Mouse (Mus musculus): ENCODE data around the gene Usp16. TPM values are rescaled to one million over a fixed set of nuclear protein-coding genes. Genes with fewer than 3 reads are reported as not detected.

Gene Usp16
- total and polyA plus RNA-seq, 2 experiments = 9.0 to 47.7 TPM

GRCm38 (mm10) chr16:87497171-87497570, 42.7 kb downstream of the Usp16 start:
- H3K27me3 ChIP-seq (ENCODE audit: control insufficient read depth, insufficient read depth, low read length) = no peaks in the 10 kb centered on the region
- H3K79me2 ChIP-seq (ENCODE audit: control insufficient read depth, insufficient read depth, low read length) = peaks cover 14% of the 10 kb centered on the region; the same call in 1 of the 2 replicates
- H3K4me3 ChIP-seq (ENCODE audit: insufficient read depth, low read depth, low read length) = no peak overlapping the region
- no peak for DNase-seq (ENCODE audit: extremely low read depth, low read depth, low spot score)
- H3K36me3 ChIP-seq (ENCODE audit: control insufficient read depth, insufficient read depth, low read length) = peaks cover 13% of the 10 kb centered on the region
- H3K9ac ChIP-seq (ENCODE audit: low read depth, low read length) = no peak overlapping the region
- H3K4me1 ChIP-seq (ENCODE audit: control insufficient read depth, insufficient read depth, low read length) = peaks cover 10% of the 10 kb centered on the region; the same call in 1 of the 2 replicates
- TF ChIP-seq CTCF (IDR thresholded peaks at IDR 0.05; ENCODE audit: low read depth, low read length) = no peak
- no peak for TF ChIP-seq POLR2A (IDR thresholded peaks at IDR 0.05; ENCODE audit: extremely low read depth, insufficient read depth, low read length)
- 86% methylated on average over 6 of the region's 6 CpGs for WGBS
- H3K27ac ChIP-seq (replicated peaks; ENCODE audit: insufficient read depth, low read depth, low read length) = no peak overlapping the region

- 94% methylated on average over 6 of the region's 6 CpGs for WGBS
- Histone ChIP-seq H3K4me1 (ENCODE audit: control insufficient read depth, insufficient read depth, low read length) (peaks cover 5% of the 10 kb centered on the region; the same call in 1 of the 2 replicates), H3K9ac (ENCODE audit: low read depth, low read length) (no peak overlapping the region), H3K36me3 (ENCODE audit: control insufficient read depth, insufficient read depth, low read length) (no peaks in the 10 kb centered on the region), H3K79me2 (ENCODE audit: control insufficient read depth, insufficient read depth, low read length) (peaks cover 7% of the 10 kb centered on the region; the same call in 1 of the 2 replicates), H3K27me3 (ENCODE audit: control insufficient read depth, insufficient read depth, low read length) (no peaks in the 10 kb centered on the region), H3K4me3 (ENCODE audit: insufficient read depth, low read depth, low read length) (no peak overlapping the region), H3K27ac (replicated peaks; ENCODE audit: insufficient read depth, low read depth, low read length) (no peak overlapping the region)
- DNase-seq (ENCODE audit: extremely low read depth, low read depth, low spot score) = no peak
- TF ChIP-seq CTCF (IDR thresholded peaks at IDR 0.05; ENCODE audit: low read depth, low read length) (no peak), POLR2A (IDR thresholded peaks at IDR 0.05; ENCODE audit: extremely low read depth, insufficient read depth, low read length) (no peak)
These were observed 45.1 kb downstream of the Usp16 start for GRCm38 (mm10) chr16:87499556-87499955.

GRCm38 (mm10) chr16:87501304-87502078, 47.0 kb downstream of the Usp16 start:
- 61% methylated on average over 13 of the region's 13 CpGs for WGBS
- no peak for DNase-seq (ENCODE audit: extremely low read depth, low read depth, low spot score)

GRCm38 (mm10) chr16:87511706-87512105, 57.2 kb downstream of the Usp16 start:
- no peak for DNase-seq (ENCODE audit: extremely low read depth, low read depth, low spot score)
- TF ChIP-seq CTCF (IDR thresholded peaks at IDR 0.05; ENCODE audit: low read depth, low read length) (no peak), POLR2A (IDR thresholded peaks at IDR 0.05; ENCODE audit: extremely low read depth, insufficient read depth, low read length) (no peak)
- H3K79me2 ChIP-seq (ENCODE audit: control insufficient read depth, insufficient read depth, low read length) = no peaks in the 10 kb centered on the region
- H3K36me3 ChIP-seq (ENCODE audit: control insufficient read depth, insufficient read depth, low read length) = no peaks in the 10 kb centered on the region
- H3K27me3 ChIP-seq (ENCODE audit: control insufficient read depth, insufficient read depth, low read length) = no peaks in the 10 kb centered on the region
- WGBS = 83% methylated on average over 5 of the region's 5 CpGs
- no peak overlapping the region for H3K9ac ChIP-seq (ENCODE audit: low read depth, low read length)
- H3K4me3 ChIP-seq (ENCODE audit: insufficient read depth, low read depth, low read length) = no peak overlapping the region
- H3K27ac ChIP-seq (replicated peaks; ENCODE audit: insufficient read depth, low read depth, low read length) = no peak overlapping the region
- no peaks in the 10 kb centered on the region for H3K4me1 ChIP-seq (ENCODE audit: control insufficient read depth, insufficient read depth, low read length)

More at GRCm38 (mm10) chr16:87501304-87502078, 47.0 kb downstream of the Usp16 start:
- H3K79me2 ChIP-seq (ENCODE audit: control insufficient read depth, insufficient read depth, low read length) = no peaks in the 10 kb centered on the region
- no peaks in the 10 kb centered on the region for H3K36me3 ChIP-seq (ENCODE audit: control insufficient read depth, insufficient read depth, low read length)
- TF ChIP-seq CTCF (IDR thresholded peaks at IDR 0.05; ENCODE audit: low read depth, low read length) (no peak), POLR2A (IDR thresholded peaks at IDR 0.05; ENCODE audit: extremely low read depth, insufficient read depth, low read length) (no peak)
- no peaks in the 10 kb centered on the region for H3K27me3 ChIP-seq (ENCODE audit: control insufficient read depth, insufficient read depth, low read length)
- H3K9ac ChIP-seq (ENCODE audit: low read depth, low read length) = no peak overlapping the region
- peaks cover 3% of the 10 kb centered on the region; the same call in 1 of the 2 replicates for H3K4me1 ChIP-seq (ENCODE audit: control insufficient read depth, insufficient read depth, low read length)
- no peak overlapping the region for H3K4me3 ChIP-seq (ENCODE audit: insufficient read depth, low read depth, low read length)
- no peak overlapping the region for H3K27ac ChIP-seq (replicated peaks; ENCODE audit: insufficient read depth, low read depth, low read length)

- peak; percentile 74 for DNase-seq (ENCODE audit: extremely low read depth, low read depth, low spot score)
- H3K4me1 ChIP-seq (ENCODE audit: control insufficient read depth, insufficient read depth, low read length) = no peaks in the 10 kb centered on the region
- no peak overlapping the region for H3K9ac ChIP-seq (ENCODE audit: low read depth, low read length)
- WGBS = 69% methylated on average over 14 of the region's 14 CpGs
- no peaks in the 10 kb centered on the region for H3K79me2 ChIP-seq (ENCODE audit: control insufficient read depth, insufficient read depth, low read length)
- TF ChIP-seq POLR2A (IDR thresholded peaks at IDR 0.05; ENCODE audit: extremely low read depth, insufficient read depth, low read length) (no peak), CTCF (IDR thresholded peaks at IDR 0.05; ENCODE audit: low read depth, low read length) (no peak)
- H3K27ac ChIP-seq (replicated peaks; ENCODE audit: insufficient read depth, low read depth, low read length) = no peak overlapping the region
- H3K27me3 ChIP-seq (ENCODE audit: control insufficient read depth, insufficient read depth, low read length) = no peaks in the 10 kb centered on the region
- H3K36me3 ChIP-seq (ENCODE audit: control insufficient read depth, insufficient read depth, low read length) = no peaks in the 10 kb centered on the region
- no peak overlapping the region for H3K4me3 ChIP-seq (ENCODE audit: insufficient read depth, low read depth, low read length)
These were observed 57.8 kb downstream of the Usp16 start for GRCm38 (mm10) chr16:87512331-87512730.

GRCm38 (mm10) chr16:87524228-87524627, 69.7 kb downstream of the Usp16 start:
- H3K4me1 ChIP-seq (ENCODE audit: control insufficient read depth, insufficient read depth, low read length) = peaks cover 8% of the 10 kb centered on the region
- H3K4me3 ChIP-seq (ENCODE audit: insufficient read depth, low read depth, low read length) = no peak overlapping the region
- no peaks in the 10 kb centered on the region for H3K36me3 ChIP-seq (ENCODE audit: control insufficient read depth, insufficient read depth, low read length)
- 30% methylated on average over 5 of the region's 5 CpGs for WGBS
- TF ChIP-seq CTCF (IDR thresholded peaks at IDR 0.05; ENCODE audit: low read depth, low read length) = no peak
- no peak for TF ChIP-seq POLR2A (IDR thresholded peaks at IDR 0.05; ENCODE audit: extremely low read depth, insufficient read depth, low read length)
- no peaks in the 10 kb centered on the region for H3K27me3 ChIP-seq (ENCODE audit: control insufficient read depth, insufficient read depth, low read length)
- H3K27ac ChIP-seq (replicated peaks; ENCODE audit: insufficient read depth, low read depth, low read length) = no peak overlapping the region
- H3K9ac ChIP-seq (ENCODE audit: low read depth, low read length) = no peak overlapping the region
- no peaks in the 10 kb centered on the region for H3K79me2 ChIP-seq (ENCODE audit: control insufficient read depth, insufficient read depth, low read length)
- peak; percentile 82 for DNase-seq (ENCODE audit: extremely low read depth, low read depth, low spot score)

All from liver, adult 2 months (tissue).